Mouse (Mus musculus) WW6 (cell line): ENCODE data around the gene Trpm3.

Experiments used
- DNase-seq: peaks from one replicate; pipeline ENCODE4 v3.0.0-alpha.2; 2013; ENCODE audit warnings: low read depth, low spot score

Trpm3 gene

DNA sequence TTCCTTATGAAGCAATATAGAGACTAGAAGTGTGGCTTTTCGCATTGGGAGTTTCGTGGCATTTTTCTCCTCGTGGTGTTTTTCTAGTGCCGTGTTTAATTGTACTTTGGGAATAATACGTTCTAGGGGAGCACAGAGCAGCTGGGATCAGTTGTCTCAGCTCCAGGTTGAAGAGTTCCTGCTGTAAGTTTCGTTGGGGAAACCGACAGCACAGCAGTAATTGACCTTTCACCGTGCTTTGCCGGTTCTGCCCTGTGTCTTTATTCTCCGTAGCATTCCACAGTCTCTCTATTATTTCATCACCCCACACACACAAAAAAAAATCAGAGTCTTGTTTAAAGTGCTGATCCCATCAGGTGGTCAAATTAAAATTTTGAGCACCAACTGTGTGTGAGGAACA, 496.8 kb downstream of the Trpm3 start:
- DNase-seq = no peak

DNA sequence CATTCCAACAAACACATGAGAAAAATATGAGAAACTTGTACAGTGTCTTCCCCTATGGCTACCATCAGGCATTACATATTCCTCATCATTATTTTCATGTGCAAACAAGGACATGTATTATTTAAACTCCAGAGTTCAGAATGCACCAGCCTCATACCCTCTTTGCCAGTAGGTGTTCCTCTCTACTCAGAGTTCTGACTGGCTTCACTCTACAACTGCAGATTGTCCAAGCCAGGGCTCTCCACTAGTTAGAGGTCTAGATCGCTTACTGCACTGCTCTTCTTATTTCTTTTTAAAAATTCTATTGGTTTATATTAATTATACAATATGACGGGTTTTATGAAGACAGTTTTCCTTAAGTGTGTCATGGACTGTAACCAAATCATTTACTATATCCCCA, 498.9 kb downstream of the Trpm3 start:
- DNase-seq = no peak

DNA sequence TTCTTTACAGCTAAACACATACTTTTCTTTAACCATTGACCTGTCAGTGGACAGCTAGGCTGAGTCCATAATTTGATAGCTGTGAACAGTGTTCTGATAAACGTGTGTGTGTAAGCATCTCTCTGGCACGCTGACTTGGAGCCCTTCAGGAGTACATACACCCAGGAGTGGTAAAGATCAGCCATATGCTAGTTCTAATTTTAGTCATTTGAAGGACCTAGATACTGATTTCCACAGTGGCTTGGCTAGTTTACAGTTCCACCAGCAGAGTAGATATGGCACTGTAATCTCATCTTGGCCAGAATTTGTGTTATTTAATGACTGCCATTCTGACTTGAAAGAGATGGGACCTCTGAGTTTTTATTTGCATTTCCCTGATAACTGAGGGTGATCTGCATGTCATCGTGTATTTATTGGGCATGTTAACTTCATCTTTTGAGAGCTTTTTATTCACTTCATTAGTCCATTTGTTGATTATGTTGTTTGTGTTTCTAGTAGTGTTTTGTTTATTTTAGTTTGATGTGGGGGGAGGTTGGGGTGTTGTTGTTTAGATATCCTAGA, 499.6 kb downstream of the Trpm3 start:
- no peak for DNase-seq

DNA sequence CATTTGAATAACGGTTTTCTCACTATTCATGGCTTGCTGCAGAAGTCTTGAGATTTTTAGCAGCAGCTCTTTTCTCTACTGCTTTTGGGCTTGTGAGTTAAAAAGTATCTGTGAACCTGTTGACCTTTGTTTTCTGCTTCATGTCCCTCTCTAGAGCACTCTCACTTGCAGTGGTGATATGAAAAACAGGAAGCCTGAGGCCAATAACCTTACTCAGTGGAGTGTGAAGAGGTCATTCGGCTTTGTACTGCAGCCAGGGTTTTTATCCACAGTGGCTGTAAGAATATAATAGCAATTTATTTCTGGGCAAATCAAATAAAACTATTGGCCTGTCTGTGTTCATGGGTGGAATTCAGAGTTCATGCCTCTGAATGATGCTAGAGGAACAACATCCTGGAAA, 503.3 kb downstream of the Trpm3 start:
- DNase-seq = no peak

DNA sequence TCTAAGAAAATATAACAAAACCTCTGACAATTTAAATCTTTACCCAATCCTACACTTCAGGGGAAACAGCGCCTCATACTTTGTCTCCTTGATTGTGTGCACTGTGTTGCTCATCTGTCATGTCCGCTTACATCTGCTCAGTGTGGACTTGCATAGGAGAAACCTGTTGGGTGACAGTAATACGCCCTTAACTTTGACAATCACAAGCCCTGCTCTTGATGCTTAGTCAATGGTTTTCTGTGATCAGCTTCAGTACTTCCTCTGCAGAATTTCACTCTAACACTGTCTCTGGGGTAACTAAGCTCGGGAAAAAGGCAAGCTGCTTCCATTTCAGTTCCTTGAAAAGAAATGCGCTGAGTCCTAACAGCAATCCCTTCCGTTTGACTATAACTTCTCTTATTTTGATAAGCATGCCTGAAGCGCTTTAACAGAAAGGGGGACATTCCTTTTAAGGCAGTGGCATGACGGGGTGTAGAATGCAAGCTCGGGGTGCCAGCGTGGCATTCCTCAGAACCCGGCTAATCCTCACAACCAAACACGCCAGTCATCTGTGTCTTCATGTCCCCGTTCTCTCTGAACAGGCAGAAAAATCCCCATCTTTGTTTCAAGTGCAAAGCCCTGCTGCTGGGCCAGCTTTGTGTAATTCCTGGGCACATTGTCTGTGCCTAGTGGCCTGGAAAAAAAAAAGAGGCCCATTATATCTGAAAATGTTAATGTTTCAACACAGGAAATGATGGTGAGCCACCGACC, 517.8 kb downstream of the Trpm3 start:
- DNase-seq = no peak

DNA sequence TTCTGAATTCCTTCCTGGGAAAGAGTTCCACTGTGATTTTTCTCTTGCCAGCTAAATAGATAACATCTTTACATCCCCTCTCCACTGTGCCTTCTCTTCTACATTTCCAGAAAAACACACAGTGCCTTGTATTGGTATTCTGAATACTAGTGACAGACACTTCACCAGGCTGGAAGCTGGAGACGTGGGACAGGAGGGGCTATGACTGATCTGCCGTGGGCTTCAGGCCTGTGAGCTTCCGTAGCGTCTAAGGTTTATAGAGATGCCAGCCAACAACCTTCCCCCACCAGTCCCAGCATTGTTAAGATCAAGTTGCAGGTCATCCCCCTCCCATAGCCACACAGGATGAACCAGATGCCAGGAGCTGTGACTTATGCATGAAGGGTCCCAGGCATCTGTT, 518.4 kb downstream of the Trpm3 start:
- no peak for DNase-seq

DNA sequence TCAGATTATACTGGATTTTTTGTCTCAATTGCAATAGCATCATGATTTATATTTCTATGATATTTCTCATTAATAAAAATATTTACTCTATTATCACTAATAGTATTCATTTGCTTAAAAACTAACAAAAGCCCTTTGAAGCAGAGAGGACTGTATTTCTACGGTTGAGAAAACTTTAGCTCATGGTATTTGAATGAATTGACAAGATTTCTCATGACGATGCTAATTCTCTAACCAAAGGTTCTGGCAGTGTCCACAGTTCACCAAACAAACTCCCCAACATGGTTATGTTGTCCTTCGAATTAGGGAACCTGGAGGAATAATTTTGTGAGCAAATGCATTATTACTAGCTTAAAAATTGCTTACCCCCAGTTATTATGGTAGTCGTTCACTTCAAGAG, 526.6 kb downstream of the Trpm3 start:
- no peak for DNase-seq

DNA sequence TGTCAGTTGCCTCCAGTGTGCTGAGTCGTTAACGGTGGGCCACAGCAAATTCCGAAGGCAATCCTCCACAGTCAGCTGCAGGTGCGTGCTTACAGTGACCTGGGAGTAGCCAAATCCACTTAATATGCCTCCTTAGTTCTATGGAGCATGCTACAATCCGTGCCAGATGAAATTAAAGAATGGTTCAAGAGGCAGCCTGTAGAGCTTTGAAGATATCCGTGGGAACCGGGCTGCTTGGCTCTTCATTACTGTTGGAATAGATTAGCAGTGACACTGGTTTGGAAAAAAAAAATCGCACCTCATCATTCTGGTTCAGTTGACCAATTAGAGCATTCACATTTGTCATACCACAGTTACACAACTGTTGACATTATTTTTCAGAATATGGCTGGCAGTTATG, 531.4 kb downstream of the Trpm3 start:
- DNase-seq = no peak

DNA sequence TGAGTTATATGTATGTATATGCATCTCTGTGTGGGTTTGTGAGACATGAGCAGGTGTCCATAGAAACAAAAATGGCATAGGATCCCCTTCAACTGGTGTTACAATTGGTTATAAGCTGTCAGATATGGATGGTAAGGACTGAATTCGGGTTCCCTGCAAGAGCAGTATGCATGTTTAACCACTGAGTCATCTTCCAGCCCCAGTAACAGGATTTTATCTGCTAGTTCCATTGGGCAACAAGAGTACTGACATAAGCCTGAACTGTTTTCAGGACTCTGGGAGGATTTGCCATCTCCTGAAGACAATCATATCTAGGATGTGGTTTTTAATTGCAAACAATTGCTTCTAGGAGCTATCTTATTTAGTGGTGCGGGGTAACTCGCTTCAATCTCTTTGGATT, 534.0 kb downstream of the Trpm3 start:
- no peak for DNase-seq

DNA sequence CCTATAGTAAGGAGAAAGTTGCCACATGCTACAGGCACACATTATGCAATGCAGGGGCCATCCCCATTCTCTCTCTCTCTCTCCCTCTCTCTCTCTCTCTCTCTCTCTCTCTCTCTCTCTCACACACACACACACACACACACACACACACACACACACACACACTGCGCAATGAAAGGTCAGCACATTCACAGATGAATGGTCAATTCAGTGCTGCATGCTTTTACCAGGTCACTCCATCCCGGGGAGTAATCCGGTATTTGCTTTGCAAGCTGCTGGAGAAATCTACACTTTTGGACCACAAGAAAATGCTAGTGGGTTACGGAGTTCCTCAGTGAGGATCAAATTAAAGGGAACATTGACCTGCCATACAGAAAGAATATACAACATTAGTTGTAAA, 537.4 kb downstream of the Trpm3 start:
- DNase-seq = no peak

DNA sequence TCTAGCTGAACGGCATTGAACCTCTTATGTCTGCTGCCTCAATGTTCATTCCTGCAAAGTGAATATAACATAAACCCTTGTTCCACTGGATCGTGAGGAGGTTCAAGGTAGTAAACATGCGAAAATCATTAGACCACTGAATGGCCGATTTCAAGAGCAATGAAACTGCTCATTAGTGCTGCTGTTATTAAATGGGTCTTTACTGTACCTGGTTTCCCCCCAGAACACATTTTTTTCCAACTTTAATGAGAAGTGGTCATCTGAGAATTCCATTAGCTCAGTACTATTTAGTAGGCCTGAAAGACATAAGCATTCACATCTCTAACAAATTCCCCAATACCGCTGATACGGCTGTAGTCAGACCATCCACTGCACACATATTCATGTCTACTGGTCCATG, 543.4 kb downstream of the Trpm3 start:
- DNase-seq = no peak

DNA sequence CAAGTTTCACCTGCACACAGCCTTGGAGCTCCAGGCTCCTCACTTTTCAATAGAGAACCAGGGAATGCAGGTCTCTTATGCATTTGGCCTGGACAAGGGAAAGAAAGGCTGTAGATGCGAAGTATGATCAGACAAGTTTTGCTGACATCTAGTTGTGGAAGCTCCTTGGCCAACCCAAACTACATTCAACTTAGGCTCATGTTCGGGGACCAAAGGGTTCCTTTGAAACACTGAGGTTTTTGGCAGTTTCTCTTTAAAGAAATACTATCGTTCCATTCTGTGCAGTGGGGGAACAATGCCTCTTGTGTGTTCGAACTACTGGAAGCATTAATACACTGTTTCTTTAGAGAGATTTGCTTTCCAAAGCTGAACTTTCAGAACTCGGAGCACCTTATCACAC, 553.1 kb downstream of the Trpm3 start:
- DNase-seq = no peak

DNA sequence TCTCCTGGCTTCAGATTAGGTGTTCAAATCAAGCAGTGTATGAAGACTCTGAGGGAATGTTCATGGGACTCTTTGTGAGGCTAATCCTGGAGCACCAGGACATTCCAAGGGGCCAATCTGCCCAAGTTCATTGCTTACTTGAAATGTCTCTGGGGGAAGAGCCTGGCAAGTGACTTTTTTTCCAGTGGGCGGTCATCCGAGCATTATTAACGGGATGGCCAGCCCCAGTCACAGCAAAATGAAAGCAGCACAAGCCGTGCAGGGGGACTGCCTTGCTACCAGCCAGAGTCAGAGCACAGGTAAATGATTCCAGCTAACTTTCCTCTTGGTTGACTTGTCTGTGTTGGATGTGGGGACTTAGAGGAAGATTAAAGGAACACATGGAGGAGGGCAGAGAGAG, 553.7 kb downstream of the Trpm3 start:
- no peak for DNase-seq

DNA sequence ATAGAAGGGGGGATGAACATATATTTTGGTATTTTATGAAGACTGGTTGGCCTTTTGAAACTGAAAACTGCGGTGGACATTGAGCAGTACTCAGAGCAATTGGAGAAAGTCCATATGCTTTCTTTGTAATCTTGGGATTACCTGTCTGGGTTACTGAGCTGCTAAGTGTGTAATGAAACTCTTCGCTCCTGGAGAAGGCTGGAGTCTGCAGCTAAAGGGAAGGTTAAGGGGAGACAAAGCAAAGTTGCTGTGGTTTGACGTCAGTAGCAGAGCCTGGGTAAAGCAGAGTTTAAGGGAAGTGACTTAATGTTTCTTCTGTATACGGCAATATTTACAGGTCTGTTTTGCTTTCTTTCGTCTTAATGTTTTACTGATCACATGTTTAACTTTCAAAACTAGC, 554.1 kb downstream of the Trpm3 start:
- no peak for DNase-seq

DNA sequence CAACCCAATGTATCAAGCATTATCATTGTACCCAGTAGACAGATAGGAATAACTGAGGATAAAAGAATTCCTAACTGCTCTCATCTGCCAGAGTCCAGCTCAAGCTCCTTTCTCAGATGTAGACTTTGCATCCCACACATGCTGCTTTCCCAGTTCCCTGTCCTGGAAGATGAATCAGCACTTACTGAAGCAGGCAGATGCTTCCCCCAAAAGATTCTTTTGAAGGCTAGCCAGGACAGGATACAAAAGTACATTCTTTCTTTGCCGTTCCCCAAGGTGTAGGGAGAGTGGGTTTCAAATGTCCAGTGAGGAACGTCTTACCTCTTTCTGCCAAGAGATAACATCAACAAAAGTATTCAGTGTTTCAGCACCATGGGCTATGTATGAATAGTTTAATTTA, 556.6 kb downstream of the Trpm3 start:
- DNase-seq = no peak

DNA sequence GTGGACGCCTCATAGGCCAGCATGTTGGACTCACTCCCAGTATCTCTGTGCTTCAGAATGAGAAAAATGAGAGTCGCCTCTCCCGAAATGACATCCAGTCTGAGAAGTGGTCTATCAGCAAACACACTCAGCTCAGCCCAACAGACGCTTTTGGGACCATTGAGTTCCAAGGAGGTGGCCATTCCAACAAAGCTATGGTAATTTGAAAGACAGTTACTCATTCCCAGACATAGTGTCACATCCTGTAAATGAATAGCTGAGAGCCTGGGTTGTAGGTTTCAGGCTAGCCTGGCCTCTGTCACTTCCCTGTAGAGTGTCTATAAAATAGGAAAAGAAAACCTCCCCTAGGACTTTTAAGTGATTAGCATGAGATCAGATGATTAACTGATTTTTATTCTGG, 559.9 kb downstream of the Trpm3 start:
- no peak for DNase-seq

DNA sequence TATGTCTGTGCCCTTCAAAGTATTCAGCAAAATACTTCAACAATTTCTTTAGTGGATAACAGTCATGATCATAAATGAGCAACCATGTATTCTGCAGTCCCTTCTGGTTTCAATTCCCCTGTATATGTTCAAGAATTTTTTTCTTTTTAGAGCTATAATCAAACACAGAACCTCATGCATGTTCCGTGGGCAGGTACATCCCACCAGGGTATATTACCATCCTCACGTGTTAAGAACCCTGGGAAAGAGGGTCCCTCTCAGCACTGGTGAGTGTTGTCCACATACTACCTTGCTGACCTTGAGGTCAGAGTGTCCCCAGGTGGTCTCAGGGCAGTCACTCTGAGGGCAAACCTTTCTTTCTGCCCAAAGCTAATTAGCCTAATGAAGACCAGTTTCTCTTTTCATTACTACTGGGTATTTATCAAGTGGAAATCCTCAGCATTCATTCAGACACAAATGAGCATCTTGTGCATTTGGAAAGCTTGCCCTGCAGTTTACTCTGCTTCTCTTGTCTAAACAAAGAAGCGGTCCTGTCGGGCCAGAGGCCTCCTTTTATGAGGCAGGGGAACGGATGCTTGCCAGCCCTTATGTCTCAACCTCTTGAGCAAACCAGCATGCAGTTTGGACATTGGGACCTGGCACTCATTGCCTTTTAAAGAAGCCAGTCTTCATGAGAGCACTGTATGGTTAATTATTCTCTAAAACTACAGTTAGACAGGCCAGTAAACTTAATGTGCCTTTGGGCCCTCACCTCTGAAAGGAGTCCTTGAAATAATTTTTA, 562.2 kb downstream of the Trpm3 start:
- no peak for DNase-seq

DNA sequence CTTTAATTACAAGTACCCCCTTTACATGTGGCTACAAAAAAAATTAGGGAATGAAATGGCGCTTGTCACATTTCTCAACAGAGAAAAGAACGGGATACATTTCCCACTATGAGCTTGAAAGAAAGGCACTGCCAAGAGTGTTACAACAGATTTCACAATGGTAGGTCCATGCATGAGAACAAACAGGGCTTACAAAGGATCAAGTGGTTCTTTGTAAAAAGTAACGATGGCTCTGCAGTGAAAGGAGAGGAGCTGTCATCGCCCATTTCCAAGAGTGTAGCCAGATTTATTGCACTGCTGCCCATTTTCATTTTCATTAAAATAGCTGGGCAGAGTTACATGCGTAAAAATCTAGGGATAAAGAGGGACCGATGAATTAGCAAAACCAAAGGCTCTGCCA, 565.0 kb downstream of the Trpm3 start:
- DNase-seq = no peak

DNA sequence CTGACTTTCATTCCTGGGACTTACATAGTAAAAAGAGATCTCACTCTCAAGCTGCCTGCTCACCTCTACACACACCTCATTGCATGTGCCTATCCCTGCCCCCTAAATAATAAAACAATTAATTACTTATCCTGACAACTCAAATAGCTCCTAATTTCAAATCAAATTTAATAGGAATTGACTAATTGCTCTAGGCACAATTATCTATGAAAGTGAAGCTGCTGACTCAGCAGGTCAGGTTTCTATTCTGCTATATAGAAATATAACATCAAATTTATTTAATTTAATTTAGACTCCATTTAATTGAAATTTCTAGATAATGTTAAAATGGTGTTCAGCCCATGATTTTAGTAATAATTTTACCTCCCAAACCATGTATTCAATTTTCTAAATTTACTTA, 566.6 kb downstream of the Trpm3 start:
- DNase-seq = no peak

DNA sequence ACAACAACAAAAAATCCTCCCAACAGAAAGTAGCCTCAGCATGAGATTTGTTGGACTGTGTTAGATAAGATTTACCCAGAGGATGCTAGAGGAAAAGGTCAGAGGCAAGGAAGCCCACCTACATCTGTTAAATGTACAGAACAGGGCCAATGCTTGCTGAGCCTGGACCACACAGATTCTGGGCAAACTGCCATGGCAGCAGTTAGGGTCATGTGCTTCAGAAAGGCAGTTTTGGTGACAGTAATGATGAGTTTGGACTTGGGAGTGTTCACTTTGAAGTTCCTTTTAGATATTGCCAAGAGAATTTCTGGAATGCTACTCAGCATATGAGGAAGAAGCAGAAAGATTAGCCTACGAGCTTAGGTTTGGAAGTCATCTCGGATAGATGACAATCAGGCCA, 580.2 kb downstream of the Trpm3 start:
- DNase-seq = no peak

DNA sequence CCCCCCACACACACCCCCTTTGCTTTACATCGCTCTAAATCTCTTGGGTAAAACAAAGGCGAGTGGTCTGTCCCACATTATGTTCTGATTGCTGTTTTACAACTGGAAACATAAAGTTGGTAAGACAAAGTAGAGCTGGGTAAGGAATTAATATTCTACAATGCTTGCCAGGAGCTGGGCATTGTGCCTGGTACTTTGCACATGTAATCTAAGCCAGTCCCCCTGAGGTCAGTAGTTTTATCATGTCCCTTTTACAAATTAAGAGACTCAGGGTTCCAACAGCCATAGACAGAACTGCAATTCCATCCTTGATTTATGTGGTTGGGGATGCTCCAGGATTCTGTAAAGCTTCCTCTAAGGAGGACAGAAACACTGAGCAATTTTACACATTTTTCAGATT, 591.0 kb downstream of the Trpm3 start:
- no peak for DNase-seq

DNA sequence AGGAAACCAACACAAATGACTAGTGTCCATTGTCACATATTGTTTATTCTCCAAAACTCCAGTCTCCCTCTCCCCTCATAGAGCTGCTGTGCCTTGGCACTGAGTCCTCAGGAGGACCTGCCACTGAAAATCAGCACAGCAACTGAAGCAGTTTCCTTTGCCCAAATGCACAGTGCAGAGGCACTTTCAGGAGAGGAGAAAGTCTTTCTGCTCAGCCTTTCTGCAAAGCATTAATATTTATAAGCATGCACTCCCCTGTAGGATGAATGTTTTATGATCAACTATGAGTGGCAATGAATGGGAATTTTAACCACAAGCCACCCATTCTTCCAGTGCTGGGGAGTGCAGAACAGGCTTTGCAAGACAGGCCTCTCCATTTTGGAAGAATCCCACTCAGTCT, 592.1 kb downstream of the Trpm3 start:
- DNase-seq = no peak

DNA sequence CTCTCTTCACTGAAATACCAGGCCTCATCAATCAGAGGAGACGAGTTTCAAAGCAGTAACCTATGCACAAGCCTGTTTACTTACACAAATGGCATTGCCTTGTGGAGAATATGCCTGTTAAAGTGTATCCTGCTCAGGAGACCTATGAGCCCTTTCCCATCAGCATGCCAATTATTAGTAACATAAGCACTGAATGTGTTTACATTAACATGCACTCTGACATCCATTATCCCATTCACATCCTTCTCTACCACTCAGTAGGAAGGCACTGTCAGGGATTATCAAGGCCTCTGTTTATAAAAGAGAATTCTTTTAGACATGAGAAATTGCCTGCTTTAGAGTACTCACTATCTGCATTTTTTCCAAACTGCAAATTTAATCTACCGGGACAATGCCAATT, 598.0 kb downstream of the Trpm3 start:
- no peak for DNase-seq
